Mouse (Mus musculus) megakaryocyte, embryonic 14.5 days (primary cell): Measurements from ENCODE around the gene Clec18a.

Source experiments
- FLI1 ChIP-seq: IDR thresholded peaks from 2 replicates; pipeline ENCODE4 v1.6.1; 2012; ENCODE audit warnings: low read length, inconsistent platforms, mixed read lengths
- GATA1 ChIP-seq: IDR thresholded peaks from 3 replicates; pipeline ENCODE4 v1.6.1; 2012; ENCODE audit warnings: mixed read lengths, low read length, inconsistent platforms, borderline replicate concordance

GRCm38 (mm10) chr8:111027391-111027937, 64.8 kb downstream of the Clec18a start:
- TF ChIP-seq GATA1 = no peak
- peak; percentile 69; the same call in 1 of the 2 replicates for TF ChIP-seq FLI1
